Mouse (Mus musculus): ENCODE measurements around the gene Itgb5. TPM values are rescaled to one million over a fixed set of nuclear protein-coding genes. Genes with fewer than 3 reads are reported as not detected.

Itgb5 gene
- polyA plus RNA-seq, 1 experiment from 2014 or later: 42.4 TPM

DNA sequence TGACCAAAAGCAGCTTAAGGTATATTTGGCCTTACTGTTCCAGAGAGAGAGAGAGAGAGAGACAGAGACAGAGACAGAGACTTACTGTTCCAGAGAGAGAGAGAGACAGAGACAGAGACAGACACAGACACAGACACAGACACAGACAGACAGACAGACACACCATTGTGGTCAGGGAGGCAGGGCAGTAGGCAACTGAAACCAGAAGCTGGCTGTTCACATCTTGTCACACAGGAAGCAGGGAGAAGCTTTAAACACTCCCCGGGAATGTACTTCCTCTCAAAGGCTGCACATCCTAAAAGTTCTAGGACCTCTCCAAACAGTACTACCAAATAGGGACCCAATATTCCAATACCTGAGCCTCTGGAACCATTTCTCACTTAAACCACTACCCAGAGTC lies 65.0 kb downstream of the Itgb5 start:
- Histone ChIP-seq H3K27ac (ENCODE audit: low read depth, low read length) (no peak overlapping the region), H3K9ac (ENCODE audit: low read depth, low read length) (no peak overlapping the region), H3K9me3 (replicated peaks; ENCODE audit: control insufficient read depth, low read length) (no peaks in the 10 kb centered on the region), H3K4me1 (ENCODE audit: control insufficient read depth, insufficient read depth, low read length) (peaks cover 33% of the 10 kb centered on the region), H3K27me3 (ENCODE audit: control insufficient read depth, insufficient read depth, low read length) (no peaks in the 10 kb centered on the region), H3K4me2 (no peak overlapping the region), H3K36me3 (ENCODE audit: control insufficient read depth, insufficient read depth, low read length) (no peaks in the 10 kb centered on the region), H3K4me3 (ENCODE audit: low read depth, low read length) (no peak overlapping the region)
- no peak for ATAC-seq (replicated peaks; ENCODE audit: insufficient number of reproducible peaks, low FRiP score, low TSS enrichment)
- 63% methylated on average over 1 of the region's 1 CpGs for WGBS (ENCODE audit: insufficient replicate concordance)

DNA sequence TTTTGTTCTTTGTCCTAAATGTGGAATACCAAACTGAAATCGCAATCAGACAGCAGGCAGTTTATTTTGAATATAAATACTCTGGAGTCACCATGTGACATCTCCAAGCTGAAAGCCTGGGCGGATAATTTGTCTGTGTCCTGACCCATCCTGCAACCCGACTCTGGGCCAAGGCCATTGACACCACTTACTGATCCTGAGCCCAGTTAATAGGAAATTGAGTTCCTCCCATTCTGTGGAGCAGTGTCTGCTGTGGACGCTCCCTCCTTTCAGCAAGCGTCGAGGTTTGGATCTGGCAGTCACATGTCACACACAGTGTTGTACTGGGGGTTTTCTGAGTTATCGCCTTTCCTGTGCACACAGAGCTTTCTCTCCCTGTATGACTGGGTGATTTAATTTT lies 66.2 kb downstream of the Itgb5 start:
- H3K4me1 ChIP-seq (ENCODE audit: control insufficient read depth, insufficient read depth, low read length): peaks cover 31% of the 10 kb centered on the region

DNA sequence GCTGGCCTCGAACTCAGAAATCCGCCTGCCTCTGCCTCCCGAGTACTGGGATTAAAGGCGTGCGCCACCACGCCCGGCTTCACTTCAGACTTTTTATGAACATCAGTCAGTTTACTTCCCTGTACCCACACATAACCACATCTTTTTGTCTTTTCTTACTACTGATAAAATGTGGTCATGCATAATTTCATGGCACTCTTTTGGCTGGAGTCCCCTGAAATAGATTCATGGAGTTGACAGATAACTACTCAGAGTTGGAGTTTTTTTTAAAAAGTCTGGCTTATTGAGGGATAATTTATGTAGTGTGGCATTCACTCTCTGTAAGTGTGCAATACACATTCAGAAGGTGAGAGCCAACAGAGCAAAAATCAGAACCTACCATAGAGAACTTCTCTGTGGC lies 67.3 kb downstream of the Itgb5 start:
- no peak overlapping the region for H3K27ac ChIP-seq (ENCODE audit: low read depth, low read length)
- no peak overlapping the region for H3K4me2 ChIP-seq
- H3K36me3 ChIP-seq (ENCODE audit: control insufficient read depth, insufficient read depth, low read length): no peaks in the 10 kb centered on the region
- no peaks in the 10 kb centered on the region for H3K27me3 ChIP-seq (ENCODE audit: control insufficient read depth, insufficient read depth, low read length)
- H3K4me3 ChIP-seq (ENCODE audit: low read depth, low read length): no peak overlapping the region
- no peaks in the 10 kb centered on the region for H3K9me3 ChIP-seq (replicated peaks; ENCODE audit: control insufficient read depth, low read length)
- H3K9ac ChIP-seq (ENCODE audit: low read depth, low read length): no peak overlapping the region
- ATAC-seq (replicated peaks; ENCODE audit: insufficient number of reproducible peaks, low FRiP score, low TSS enrichment): no peak
- 91% methylated on average over 7 of the region's 7 CpGs for WGBS (ENCODE audit: insufficient replicate concordance)
- H3K4me1 ChIP-seq (ENCODE audit: control insufficient read depth, insufficient read depth, low read length): peaks cover 21% of the 10 kb centered on the region

More for the DNA sequence above, 66.2 kb downstream of the Itgb5 start:
- H3K4me3 ChIP-seq (ENCODE audit: low read depth, low read length): no peak overlapping the region
- no peak for ATAC-seq (replicated peaks; ENCODE audit: insufficient number of reproducible peaks, low FRiP score, low TSS enrichment)
- no peak overlapping the region for H3K4me2 ChIP-seq
- H3K36me3 ChIP-seq (ENCODE audit: control insufficient read depth, insufficient read depth, low read length): no peaks in the 10 kb centered on the region
- H3K9ac ChIP-seq (ENCODE audit: low read depth, low read length): no peak overlapping the region
- no peaks in the 10 kb centered on the region for H3K9me3 ChIP-seq (replicated peaks; ENCODE audit: control insufficient read depth, low read length)
- H3K27me3 ChIP-seq (ENCODE audit: control insufficient read depth, insufficient read depth, low read length): no peaks in the 10 kb centered on the region
- WGBS (ENCODE audit: insufficient replicate concordance): 73% methylated on average over 7 of the region's 7 CpGs
- H3K27ac ChIP-seq (ENCODE audit: low read depth, low read length): no peak overlapping the region

DNA sequence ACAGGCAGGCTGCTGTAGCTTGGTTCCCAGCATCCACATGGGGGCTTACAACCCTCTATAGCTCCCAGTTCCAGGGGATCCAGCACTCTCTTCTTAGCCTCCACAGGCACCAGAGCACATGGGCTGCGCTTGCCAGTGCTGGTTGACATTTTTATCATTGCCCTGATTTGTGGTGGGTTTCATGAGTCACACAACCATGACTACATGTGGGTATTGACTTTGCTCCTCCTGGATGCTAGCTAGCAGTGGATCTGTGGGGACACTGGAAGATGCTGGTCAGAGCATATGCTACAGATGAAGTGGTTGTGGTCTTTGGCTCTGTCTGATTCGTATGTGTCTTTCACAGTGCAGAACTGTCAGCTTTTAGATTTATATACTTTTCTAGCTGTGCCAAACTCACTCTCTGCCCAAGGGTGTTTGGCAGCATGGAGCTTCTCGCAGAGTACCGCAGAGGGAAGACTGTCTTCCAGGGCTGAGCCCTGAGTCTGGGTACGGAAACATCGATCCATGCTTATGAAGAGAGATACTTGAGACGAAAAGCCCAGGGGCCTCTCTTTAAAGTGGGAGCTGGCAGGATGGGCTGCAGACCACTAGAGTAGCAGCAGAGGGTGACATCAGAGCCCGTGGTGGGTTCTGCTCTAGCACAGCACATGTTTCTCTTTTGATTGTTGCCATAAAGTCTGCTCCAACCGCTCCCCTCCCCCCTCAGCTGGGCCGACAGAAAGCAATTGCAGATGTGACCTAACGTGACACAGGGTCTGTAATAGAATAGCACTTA lies 74.4 kb downstream of the Itgb5 start:
- 51% methylated on average over 11 of the region's 11 CpGs for WGBS (ENCODE audit: insufficient replicate concordance)
- H3K9me3 ChIP-seq (replicated peaks; ENCODE audit: control insufficient read depth, low read length): no peaks in the 10 kb centered on the region
- peaks cover 7% of the 10 kb centered on the region for H3K36me3 ChIP-seq (ENCODE audit: control insufficient read depth, insufficient read depth, low read length)
- ATAC-seq (replicated peaks; ENCODE audit: insufficient number of reproducible peaks, low FRiP score, low TSS enrichment): no peak
- H3K27ac ChIP-seq (ENCODE audit: low read depth, low read length): peak overlapping the region; percentile 57; the same call in 1 of the 2 replicates
- no peaks in the 10 kb centered on the region for H3K27me3 ChIP-seq (ENCODE audit: control insufficient read depth, insufficient read depth, low read length)
- H3K4me1 ChIP-seq (ENCODE audit: control insufficient read depth, insufficient read depth, low read length): peaks cover 14% of the 10 kb centered on the region
- no peak overlapping the region for H3K4me2 ChIP-seq
- no peak overlapping the region for H3K4me3 ChIP-seq (ENCODE audit: low read depth, low read length)
- peak overlapping the region; percentile 30; the same call in 1 of the 2 replicates for H3K9ac ChIP-seq (ENCODE audit: low read depth, low read length)

DNA sequence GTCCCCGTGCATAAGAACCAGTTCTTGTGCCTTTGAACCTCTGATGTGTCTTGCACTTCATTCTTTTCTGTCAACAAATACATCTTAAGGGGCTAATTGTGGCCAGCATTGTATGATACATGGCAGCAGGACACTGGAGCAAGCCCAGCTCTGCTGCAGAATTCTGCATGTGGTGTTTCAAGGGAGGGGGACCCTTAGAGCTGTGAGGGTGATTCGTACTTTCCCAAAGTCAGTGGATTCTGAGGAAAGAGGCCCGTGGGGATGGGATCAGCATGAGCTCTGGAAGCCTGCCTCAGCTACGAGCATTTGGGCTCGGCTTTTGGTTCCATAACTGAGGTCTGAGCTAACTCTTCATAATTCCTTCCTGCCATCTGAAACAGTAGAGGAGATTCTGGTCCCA lies 75.1 kb downstream of the Itgb5 start:
- no peak overlapping the region for H3K4me3 ChIP-seq (ENCODE audit: low read depth, low read length)
- H3K36me3 ChIP-seq (ENCODE audit: control insufficient read depth, insufficient read depth, low read length): peaks cover 7% of the 10 kb centered on the region
- H3K9me3 ChIP-seq (replicated peaks; ENCODE audit: control insufficient read depth, low read length): no peaks in the 10 kb centered on the region
- H3K4me2 ChIP-seq: no peak overlapping the region
- no peaks in the 10 kb centered on the region for H3K27me3 ChIP-seq (ENCODE audit: control insufficient read depth, insufficient read depth, low read length)
- peaks cover 14% of the 10 kb centered on the region for H3K4me1 ChIP-seq (ENCODE audit: control insufficient read depth, insufficient read depth, low read length)
- ATAC-seq (replicated peaks; ENCODE audit: insufficient number of reproducible peaks, low FRiP score, low TSS enrichment): no peak
- no peak overlapping the region for H3K9ac ChIP-seq (ENCODE audit: low read depth, low read length)
- H3K27ac ChIP-seq (ENCODE audit: low read depth, low read length): 0 out of 2 replicates have a peak overlapping the region, but pooled peaks have one; percentile 15
- WGBS (ENCODE audit: insufficient replicate concordance): 84% methylated on average over 5 of the region's 5 CpGs

DNA sequence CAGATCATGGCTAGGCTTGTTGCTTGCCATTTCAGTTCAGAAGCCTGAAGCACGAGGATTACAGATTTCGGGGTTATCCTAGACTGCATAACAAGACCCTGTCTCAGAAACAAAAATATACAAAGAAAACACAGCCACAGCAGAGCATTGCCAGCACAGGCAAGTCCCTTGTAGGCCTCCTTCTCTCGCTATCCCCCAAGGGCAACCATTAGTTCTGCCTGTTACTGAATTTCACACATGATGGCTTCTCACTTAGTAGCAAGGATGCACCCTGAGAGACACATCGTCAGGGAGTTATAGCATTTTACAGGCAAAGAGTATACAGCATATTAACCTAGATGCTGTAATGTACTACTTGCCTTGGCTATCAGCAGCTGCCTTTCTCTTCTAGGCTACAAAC lies 78.8 kb downstream of the Itgb5 start:
- H3K4me3 ChIP-seq (ENCODE audit: low read depth, low read length): no peak overlapping the region
- no peaks in the 10 kb centered on the region for H3K9me3 ChIP-seq (replicated peaks; ENCODE audit: control insufficient read depth, low read length)
- no peaks in the 10 kb centered on the region for H3K27me3 ChIP-seq (ENCODE audit: control insufficient read depth, insufficient read depth, low read length)
- no peak overlapping the region for H3K9ac ChIP-seq (ENCODE audit: low read depth, low read length)
- ATAC-seq (replicated peaks; ENCODE audit: insufficient number of reproducible peaks, low FRiP score, low TSS enrichment): no peak
- H3K36me3 ChIP-seq (ENCODE audit: control insufficient read depth, insufficient read depth, low read length): peaks cover 3% of the 10 kb centered on the region; the same call in 1 of the 2 replicates
- H3K4me1 ChIP-seq (ENCODE audit: control insufficient read depth, insufficient read depth, low read length): peaks cover 14% of the 10 kb centered on the region
- no peak overlapping the region for H3K27ac ChIP-seq (ENCODE audit: low read depth, low read length)
- WGBS (ENCODE audit: insufficient replicate concordance): 72% methylated on average over 4 of the region's 4 CpGs
- no peak overlapping the region for H3K4me2 ChIP-seq

DNA sequence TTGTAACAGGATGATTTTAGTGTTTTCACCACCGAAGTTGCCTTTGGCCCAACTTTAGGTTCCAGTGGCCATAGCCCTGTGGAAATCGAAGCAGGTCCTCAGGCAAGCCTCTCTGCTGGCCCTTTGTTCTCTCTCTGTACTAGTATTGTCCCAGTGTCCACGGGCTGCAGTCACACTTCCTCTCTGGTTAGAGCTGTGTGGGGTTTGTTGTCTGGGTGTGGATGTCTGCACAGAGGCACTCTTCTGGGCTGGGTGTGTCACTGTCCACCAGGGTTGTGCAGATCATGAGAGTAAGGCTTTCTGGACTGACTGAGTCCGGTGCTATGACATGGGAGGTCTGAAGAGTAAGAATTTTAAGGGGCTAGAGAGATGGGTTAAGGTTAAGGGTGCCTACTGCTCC lies 85.5 kb downstream of the Itgb5 start:
- H3K4me2 ChIP-seq: no peak overlapping the region

DNA sequence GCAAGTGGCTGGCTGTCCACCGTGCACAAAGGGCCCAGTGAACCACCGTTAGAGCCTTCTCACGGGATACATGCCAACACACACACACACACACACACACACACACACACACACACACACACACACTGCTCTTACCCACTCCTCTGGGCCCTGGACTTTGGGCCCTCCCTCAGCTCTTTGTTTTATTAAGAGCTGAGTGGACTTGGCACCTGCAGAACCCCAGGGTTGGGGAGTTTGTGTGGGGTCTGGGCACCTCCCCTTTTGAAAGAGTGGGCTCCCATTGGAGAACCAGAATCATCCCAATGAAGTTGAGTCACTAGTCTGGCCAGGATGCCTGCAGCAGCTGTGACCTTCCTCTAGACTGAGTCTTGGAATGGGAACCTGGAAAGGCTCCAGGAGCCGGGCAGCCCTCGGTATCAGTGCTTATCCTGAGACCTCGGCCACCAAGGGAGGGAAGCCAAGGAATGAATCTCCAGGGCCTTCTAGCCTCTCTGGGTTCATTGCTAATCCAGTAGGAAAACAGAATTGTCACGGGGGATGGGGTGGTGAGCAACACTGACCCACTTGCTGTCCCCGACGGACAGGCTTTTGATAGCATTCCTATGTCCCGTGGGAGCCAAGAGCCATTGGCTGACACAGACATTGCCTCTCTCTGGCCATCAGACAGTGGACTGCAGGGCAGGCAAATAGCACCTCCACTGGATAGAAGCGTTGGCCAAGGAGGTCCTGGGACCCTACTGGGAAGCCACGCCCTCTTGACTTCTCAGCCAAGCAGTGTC lies 87.2 kb downstream of the Itgb5 start:
- no peaks in the 10 kb centered on the region; the same call in 1 of the 2 replicates for H3K36me3 ChIP-seq (ENCODE audit: control insufficient read depth, insufficient read depth, low read length)
- WGBS (ENCODE audit: insufficient replicate concordance): 37% methylated on average over 12 of the region's 12 CpGs
- ATAC-seq (replicated peaks; ENCODE audit: insufficient number of reproducible peaks, low FRiP score, low TSS enrichment): peak; percentile 28; the same call in 1 of the 2 replicates
- H3K9ac ChIP-seq (ENCODE audit: low read depth, low read length): no peak overlapping the region
- H3K4me2 ChIP-seq: peak overlapping the region; percentile 31
- no peaks in the 10 kb centered on the region for H3K27me3 ChIP-seq (ENCODE audit: control insufficient read depth, insufficient read depth, low read length)
- H3K4me3 ChIP-seq (ENCODE audit: low read depth, low read length): no peak overlapping the region
- H3K27ac ChIP-seq (ENCODE audit: low read depth, low read length): peak overlapping the region; percentile 62; the same call in 1 of the 2 replicates
- H3K4me1 ChIP-seq (ENCODE audit: control insufficient read depth, insufficient read depth, low read length): peaks cover 38% of the 10 kb centered on the region
- H3K9me3 ChIP-seq (replicated peaks; ENCODE audit: control insufficient read depth, low read length): no peaks in the 10 kb centered on the region

More for the DNA sequence above, 85.5 kb downstream of the Itgb5 start:
- H3K36me3 ChIP-seq (ENCODE audit: control insufficient read depth, insufficient read depth, low read length): no peaks in the 10 kb centered on the region; the same call in 1 of the 2 replicates
- no peaks in the 10 kb centered on the region for H3K9me3 ChIP-seq (replicated peaks; ENCODE audit: control insufficient read depth, low read length)
- WGBS (ENCODE audit: insufficient replicate concordance): 73% methylated on average over 4 of the region's 4 CpGs
- H3K9ac ChIP-seq (ENCODE audit: low read depth, low read length): no peak overlapping the region
- peaks cover 31% of the 10 kb centered on the region for H3K4me1 ChIP-seq (ENCODE audit: control insufficient read depth, insufficient read depth, low read length)
- no peaks in the 10 kb centered on the region for H3K27me3 ChIP-seq (ENCODE audit: control insufficient read depth, insufficient read depth, low read length)
- H3K27ac ChIP-seq (ENCODE audit: low read depth, low read length): no peak overlapping the region
- no peak overlapping the region for H3K4me3 ChIP-seq (ENCODE audit: low read depth, low read length)
- no peak for ATAC-seq (replicated peaks; ENCODE audit: insufficient number of reproducible peaks, low FRiP score, low TSS enrichment)

Measured in heart, embryonic 11.5 days (tissue).